Mouse (Mus musculus) ES-E14 (cell line): ENCODE measurements around the gene Reln. TPM values are rescaled to one million over a fixed set of nuclear protein-coding genes. Genes with fewer than 3 reads are reported as not detected.

Source experiments
- DNase-seq: peaks from one replicate; pipeline ENCODE4 v3.0.0-alpha.2; 2013; ENCODE audit warnings: low read depth, low spot score
- H3K27ac ChIP-seq: 2 replicates; pipeline ENCODE4 v1.5.1; 2012; ENCODE audit warnings: low read depth, mild to moderate bottlenecking, low read length, moderate library complexity, mixed read lengths; ENCODE audit not compliant: poor library complexity, insufficient read depth, severe bottlenecking
- H3K36me3 ChIP-seq: 2 replicates; pipeline ENCODE4 v1.6.1; 2012; ENCODE audit warnings: mild to moderate bottlenecking, low read length, moderate library complexity, mixed read lengths; ENCODE audit not compliant: control insufficient read depth, poor library complexity, insufficient read depth, severe bottlenecking
- H3K4me1 ChIP-seq, 2 experiments: fragments of 150-350 bp in 1 of 2; sonication (generic) in 1 of 2; 2 replicates each; pipeline ENCODE4 v1.6.1; 2012; ENCODE audit warnings: low read length in 2 of 2, mild to moderate bottlenecking in 1 of 2, mixed read lengths in 1 of 2; ENCODE audit not compliant: control insufficient read depth in 2 of 2, insufficient read depth in 2 of 2, poor library complexity in 1 of 2
- H3K4me3 ChIP-seq, 2 experiments: fragments of 150-350 bp in 1 of 2; sonication (generic) in 1 of 2; 2 replicates each; pipeline ENCODE4 v1.5.1; 2012; ENCODE audit warnings: low read length in 2 of 2, low read depth in 1 of 2, mild to moderate bottlenecking in 1 of 2, mixed read lengths in 1 of 2; ENCODE audit not compliant: insufficient read depth in 1 of 2, poor library complexity in 1 of 2, severe bottlenecking in 1 of 2
- H3K9ac ChIP-seq: 2 replicates; pipeline ENCODE4 v1.6.1; 2012; ENCODE audit warnings: low read depth, mild to moderate bottlenecking, low read length, mixed read lengths; ENCODE audit not compliant: poor library complexity, insufficient read depth, severe bottlenecking
- H3K9me3 ChIP-seq: fragments of 150-350 bp; sonication (generic); 2 replicates; pipeline ENCODE4 v1.6.1; 2012; ENCODE audit warnings: low read depth, mild to moderate bottlenecking, low read length; ENCODE audit not compliant: control insufficient read depth, insufficient read depth
- CHD2 ChIP-seq: IDR thresholded peaks from 2 replicates; pipeline ENCODE4 v1.6.1; 2014; ENCODE audit warnings: mild to moderate bottlenecking, low read depth, low read length, inconsistent platforms
- HCFC1 ChIP-seq: IDR thresholded peaks from 2 replicates; pipeline ENCODE4 v1.6.1; 2012; ENCODE audit warnings: low read length, inconsistent platforms, borderline replicate concordance; ENCODE audit not compliant: insufficient read depth
- MAFK ChIP-seq: IDR thresholded peaks from 2 replicates; pipeline ENCODE4 v1.6.1; 2014; ENCODE audit warnings: mild to moderate bottlenecking, low read depth, low read length, inconsistent platforms; ENCODE audit not compliant: insufficient read depth
- ZC3H11A ChIP-seq: IDR thresholded peaks from 2 replicates; pipeline ENCODE4 v1.6.1; 2012; ENCODE audit warnings: low read depth, mild to moderate bottlenecking, inconsistent platforms, low read length, borderline replicate concordance
- ZNF384 ChIP-seq: IDR thresholded peaks from 2 replicates; pipeline ENCODE4 v1.6.1; 2012; ENCODE audit warnings: low read depth, low read length, inconsistent platforms
- in situ Hi-C, 2 experiments: fragments of 600-800 bp; cut with MboI; formaldehyde crosslinking; loops; one replicate each; pipeline ENCODE4 v1.15.1; 2025; ENCODE audit warnings: low sequenced_read_pairs in 2 of 2, inconsistent platforms in 1 of 2; ENCODE audit not compliant: unreplicated experiment in 2 of 2
- total RNA-seq: library from RNA; depleted of rRNA; stranded (reverse); fragments of 300-350 nt; gene quantifications from 2 replicates; pipeline ENCODE4 v1.2.3, GENCODE M21; 2012

The Reln gene
- total RNA-seq, 1 experiment = 2.1 TPM

GRCm38 (mm10) chr5:22315990-22316389 is 28.5 kb downstream of the Reln start:
- Histone ChIP-seq H3K9ac (no peak overlapping the region), H3K4me3 (no peak overlapping the region), H3K36me3 (no peaks in the 10 kb centered on the region), H3K9me3 (no peaks in the 10 kb centered on the region), H3K27ac (no peak overlapping the region), H3K4me1 (no peaks in the 10 kb centered on the region)
- TF ChIP-seq ZNF384 = no peak
- TF ChIP-seq HCFC1 = no peak
- TF ChIP-seq MAFK = no peak
- TF ChIP-seq ZC3H11A = no peak
- TF ChIP-seq CHD2 = no peak
- DNase-seq = no peak
- in situ Hi-C loops = no loop called here

DNA sequence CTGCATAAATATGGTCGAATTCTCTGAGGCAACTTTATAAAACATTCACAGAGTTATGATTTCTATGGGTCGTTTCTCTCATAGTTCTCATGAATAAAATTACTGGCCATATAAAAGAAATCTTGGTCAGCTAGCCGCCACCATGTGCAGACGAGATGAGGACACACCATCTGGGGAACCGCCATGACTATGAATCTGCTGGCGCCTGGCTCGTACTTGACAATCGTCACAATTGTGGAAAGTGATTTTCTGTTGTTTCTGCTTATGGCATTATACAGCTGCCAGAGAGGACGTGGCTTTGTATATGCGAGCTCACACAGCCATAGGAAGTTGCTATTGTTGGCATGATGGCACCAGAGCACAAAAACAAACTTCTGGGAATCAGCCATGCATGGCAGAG is 31.5 kb downstream of the Reln start:
- TF ChIP-seq HCFC1 (no peak), MAFK (no peak), ZC3H11A (no peak), ZNF384 (no peak), CHD2 (no peak)
- no peaks in the 10 kb centered on the region for H3K4me1 ChIP-seq
- H3K9me3 ChIP-seq = no peaks in the 10 kb centered on the region
- no peak overlapping the region for H3K9ac ChIP-seq
- H3K4me3 ChIP-seq = no peak overlapping the region
- in situ Hi-C loops = no loop called here
- DNase-seq = no peak
- H3K27ac ChIP-seq = no peak overlapping the region
- no peaks in the 10 kb centered on the region for H3K36me3 ChIP-seq

- Histone ChIP-seq H3K9ac (no peak overlapping the region), H3K9me3 (no peaks in the 10 kb centered on the region), H3K4me3 (no peak overlapping the region), H3K4me1 (no peaks in the 10 kb centered on the region), H3K36me3 (no peaks in the 10 kb centered on the region), H3K27ac (no peak overlapping the region)
- in situ Hi-C loops = no loop called here
- TF ChIP-seq CHD2 (no peak), ZNF384 (no peak), HCFC1 (no peak), ZC3H11A (no peak), MAFK (no peak)
- DNase-seq = no peak
These were observed 33.5 kb downstream of the Reln start for GRCm38 (mm10) chr5:22311046-22311445.

GRCm38 (mm10) chr5:22309001-22309400 is 35.5 kb downstream of the Reln start:
- no peaks in the 10 kb centered on the region for H3K4me1 ChIP-seq
- peak; percentile 75 for DNase-seq
- no peak overlapping the region for H3K27ac ChIP-seq
- H3K4me3 ChIP-seq = no peak overlapping the region
- no peaks in the 10 kb centered on the region for H3K36me3 ChIP-seq
- TF ChIP-seq ZNF384 (no peak), CHD2 (0 out of 2 replicates have a peak, but pooled peaks have one; percentile 23)
- H3K9me3 ChIP-seq = no peaks in the 10 kb centered on the region
- in situ Hi-C loops = no loop called here
- H3K9ac ChIP-seq = no peak overlapping the region

DNA sequence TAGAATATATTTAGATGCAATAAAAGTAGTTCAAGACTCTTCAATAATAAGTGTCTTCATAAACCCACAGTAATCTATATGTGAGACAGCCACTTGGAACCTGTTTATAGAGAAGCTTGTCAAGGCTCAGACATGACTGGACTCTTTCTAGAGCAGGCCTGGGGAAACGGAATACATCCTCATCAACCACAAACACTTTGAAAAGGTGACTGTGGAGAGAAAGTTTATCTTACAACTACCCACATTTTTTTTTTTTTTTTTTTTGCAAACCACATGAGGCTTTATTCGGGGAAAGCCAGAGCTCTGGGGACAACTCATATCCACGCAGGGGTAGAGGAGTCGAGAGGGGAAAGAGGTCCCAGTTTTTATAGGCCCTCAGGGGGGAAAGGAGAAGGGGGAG is 36.6 kb downstream of the Reln start:
- in situ Hi-C loops = no loop called here

More for the DNA sequence above, 36.6 kb downstream of the Reln start:
- Histone ChIP-seq H3K4me3 (no peak overlapping the region), H3K36me3 (no peaks in the 10 kb centered on the region), H3K4me1 (no peaks in the 10 kb centered on the region), H3K9ac (no peak overlapping the region), H3K27ac (no peak overlapping the region), H3K9me3 (no peaks in the 10 kb centered on the region)
- no peak for DNase-seq
- TF ChIP-seq MAFK = no peak
